Mouse (Mus musculus) heart, embryonic 10.5 days (tissue): ENCODE results near the gene Eya3. TPM values are rescaled to one million over a fixed set of nuclear protein-coding genes. Genes with fewer than 3 reads are reported as not detected.

Experiments
- DNase-seq: peaks from one replicate; pipeline ENCODE4 v3.0.0-alpha.2; 2017; ENCODE audit warnings: low spot score
- H3K27ac ChIP-seq: fragments of 300-500 bp; sonication (generic); 2 replicates; pipeline ENCODE4 v1.5.1; 2016; ENCODE audit warnings: mild to moderate bottlenecking
- H3K27me3 ChIP-seq: fragments of 300-500 bp; sonication (generic); 2 replicates; pipeline ENCODE4 v1.6.1; 2016; ENCODE audit warnings: mild to moderate bottlenecking; ENCODE audit not compliant: poor library complexity, insufficient read depth, severe bottlenecking
- H3K36me3 ChIP-seq: fragments of 300-500 bp; sonication (generic); 2 replicates; pipeline ENCODE4 v1.6.1; 2016; ENCODE audit warnings: mild to moderate bottlenecking, moderate library complexity
- H3K4me1 ChIP-seq: fragments of 300-500 bp; sonication (generic); 2 replicates; pipeline ENCODE4 v1.6.1; 2016; ENCODE audit warnings: mild to moderate bottlenecking
- H3K4me3 ChIP-seq: fragments of 300-500 bp; sonication (generic); 2 replicates; pipeline ENCODE4 v1.5.1; 2016; ENCODE audit warnings: mild to moderate bottlenecking, moderate library complexity
- H3K9me3 ChIP-seq: fragments of 300-500 bp; sonication (generic); 2 replicates; pipeline ENCODE4 v1.6.1; 2016; ENCODE audit warnings: mild to moderate bottlenecking, moderate library complexity
- WGBS: fragments of 180-500 bp; shearing (Covaris S2); methylation state at CpG from one replicate; pipeline ENCODE4 v1.1.7; 2016; 5-methylcytosine and 5-hydroxymethylcytosine counted together
- polyA plus RNA-seq: library from polyadenylated mRNA; unstranded; fragments of >200 nt; fragmentation: Nextera tagmentation; extraction: Ambion mirVana; gene quantifications from 2 replicates; pipeline ENCODE4 v1.2.1, GENCODE M21; 2016

Gene Eya3
- polyA plus RNA-seq, 1 experiment from 2014 or later: 33.0 TPM

GRCm38 (mm10) chr4:132617873-132618272 is 20.9 kb upstream of the Eya3 start:
- 87% methylated on average over 6 of the region's 6 CpGs for WGBS
- H3K4me1 ChIP-seq: no peaks in the 10 kb centered on the region
- no peaks in the 10 kb centered on the region for H3K36me3 ChIP-seq
- no peaks in the 10 kb centered on the region for H3K27me3 ChIP-seq
- H3K4me3 ChIP-seq: no peak overlapping the region
- H3K9me3 ChIP-seq: no peaks in the 10 kb centered on the region; the same call in 1 of the 2 replicates
- no peak for DNase-seq
- H3K27ac ChIP-seq: no peak overlapping the region

GRCm38 (mm10) chr4:132618850-132619375 is 19.9 kb upstream of the Eya3 start:
- no peaks in the 10 kb centered on the region for H3K4me1 ChIP-seq
- H3K9me3 ChIP-seq: no peaks in the 10 kb centered on the region; the same call in 1 of the 2 replicates
- H3K27ac ChIP-seq: no peak overlapping the region
- no peaks in the 10 kb centered on the region for H3K27me3 ChIP-seq
- DNase-seq: no peak
- no peak overlapping the region for H3K4me3 ChIP-seq
- H3K36me3 ChIP-seq: no peaks in the 10 kb centered on the region
- 69% methylated on average over 10 of the region's 10 CpGs for WGBS

- no peak overlapping the region for H3K4me3 ChIP-seq
- no peak for DNase-seq
- WGBS: 86% methylated on average over 4 of the region's 4 CpGs
- H3K4me1 ChIP-seq: no peaks in the 10 kb centered on the region
- no peaks in the 10 kb centered on the region; the same call in 1 of the 2 replicates for H3K9me3 ChIP-seq
- H3K27ac ChIP-seq: no peak overlapping the region
- H3K36me3 ChIP-seq: no peaks in the 10 kb centered on the region
- no peaks in the 10 kb centered on the region for H3K27me3 ChIP-seq
Observed at GRCm38 (mm10) chr4:132620134-132620533, 18.7 kb upstream of the Eya3 start.

GRCm38 (mm10) chr4:132621287-132622068 is 17.3 kb upstream of the Eya3 start:
- no peak overlapping the region for H3K27ac ChIP-seq
- DNase-seq: no peak

GRCm38 (mm10) chr4:132624034-132624657 is 14.6 kb upstream of the Eya3 start:
- 65% methylated on average over 5 of the region's 5 CpGs for WGBS
- Histone ChIP-seq H3K27me3 (no peaks in the 10 kb centered on the region), H3K4me1 (no peaks in the 10 kb centered on the region; the same call in 1 of the 2 replicates), H3K9me3 (no peaks in the 10 kb centered on the region), H3K36me3 (no peaks in the 10 kb centered on the region), H3K27ac (peak overlapping the region; percentile 60; the same call in 1 of the 2 replicates), H3K4me3 (no peak overlapping the region)
- peak; percentile 92 for DNase-seq

More at GRCm38 (mm10) chr4:132621287-132622068, 17.3 kb upstream of the Eya3 start:
- H3K36me3 ChIP-seq: no peaks in the 10 kb centered on the region
- no peaks in the 10 kb centered on the region for H3K9me3 ChIP-seq
- 70% methylated on average over 7 of the region's 7 CpGs for WGBS
- no peaks in the 10 kb centered on the region for H3K4me1 ChIP-seq
- no peak overlapping the region for H3K4me3 ChIP-seq
- no peaks in the 10 kb centered on the region for H3K27me3 ChIP-seq

GRCm38 (mm10) chr4:132628830-132629229 is 10.0 kb upstream of the Eya3 start:
- no peaks in the 10 kb centered on the region for H3K27me3 ChIP-seq
- no peaks in the 10 kb centered on the region for H3K9me3 ChIP-seq
- H3K4me1 ChIP-seq: no peaks in the 10 kb centered on the region; the same call in 1 of the 2 replicates
- 23% methylated on average over 2 of the region's 2 CpGs for WGBS
- no peak overlapping the region for H3K27ac ChIP-seq
- H3K36me3 ChIP-seq: 0 out of 2 replicates have a peak, but pooled peaks cover 2% of the 10 kb centered on the region
- no peak overlapping the region for H3K4me3 ChIP-seq
- no peak for DNase-seq

- no peak for DNase-seq
- Histone ChIP-seq H3K4me3 (no peak overlapping the region), H3K27me3 (no peaks in the 10 kb centered on the region), H3K4me1 (peaks cover 13% of the 10 kb centered on the region; the same call in 1 of the 2 replicates), H3K9me3 (no peaks in the 10 kb centered on the region), H3K27ac (no peak overlapping the region), H3K36me3 (0 out of 2 replicates have a peak, but pooled peaks cover 2% of the 10 kb centered on the region)
- 90% methylated on average over 2 of the region's 2 CpGs for WGBS
Observed at GRCm38 (mm10) chr4:132635971-132636370, 2.8 kb upstream of the Eya3 start.

- DNase-seq: no peak
Observed at GRCm38 (mm10) chr4:132636554-132636953, 2.2 kb upstream of the Eya3 start.

GRCm38 (mm10) chr4:132639191-132639713 is 465 bp downstream of the Eya3 start:
- Histone ChIP-seq H3K27ac (peak overlapping the region; percentile 93), H3K4me1 (peaks cover 13% of the 10 kb centered on the region; the same call in 1 of the 2 replicates), H3K36me3 (peaks cover 15% of the 10 kb centered on the region), H3K27me3 (no peaks in the 10 kb centered on the region), H3K4me3 (peak overlapping the region; percentile 100), H3K9me3 (no peaks in the 10 kb centered on the region)
- DNase-seq: peak; percentile 79
- WGBS: under 1% methylated on average over 35 of the region's 35 CpGs

More at GRCm38 (mm10) chr4:132636554-132636953, 2.2 kb upstream of the Eya3 start:
- WGBS: 53% methylated on average over 4 of the region's 4 CpGs
- Histone ChIP-seq H3K27me3 (no peaks in the 10 kb centered on the region), H3K9me3 (no peaks in the 10 kb centered on the region), H3K27ac (no peak overlapping the region), H3K4me3 (no peak overlapping the region), H3K36me3 (0 out of 2 replicates have a peak, but pooled peaks cover 2% of the 10 kb centered on the region), H3K4me1 (peaks cover 13% of the 10 kb centered on the region; the same call in 1 of the 2 replicates)

GRCm38 (mm10) chr4:132647439-132647838 is 8.7 kb downstream of the Eya3 start:
- Histone ChIP-seq H3K27me3 (no peaks in the 10 kb centered on the region), H3K9me3 (no peaks in the 10 kb centered on the region), H3K27ac (no peak overlapping the region), H3K4me3 (no peak overlapping the region), H3K4me1 (peaks cover 25% of the 10 kb centered on the region), H3K36me3 (peaks cover 7% of the 10 kb centered on the region)
- DNase-seq: no peak
- 82% methylated on average over 7 of the region's 7 CpGs for WGBS

GRCm38 (mm10) chr4:132649271-132649999 is 10.6 kb downstream of the Eya3 start:
- Histone ChIP-seq H3K9me3 (no peaks in the 10 kb centered on the region), H3K36me3 (no peaks in the 10 kb centered on the region), H3K27me3 (no peaks in the 10 kb centered on the region), H3K27ac (no peak overlapping the region), H3K4me3 (no peak overlapping the region), H3K4me1 (peaks cover 29% of the 10 kb centered on the region)
- DNase-seq: no peak
- WGBS: 58% methylated on average over 6 of the region's 6 CpGs

GRCm38 (mm10) chr4:132652842-132653241 is 14.1 kb downstream of the Eya3 start:
- H3K27ac ChIP-seq: no peak overlapping the region
- H3K4me3 ChIP-seq: no peak overlapping the region
- H3K36me3 ChIP-seq: peaks cover 3% of the 10 kb centered on the region; the same call in 1 of the 2 replicates
- WGBS: 52% methylated on average over 4 of the region's 4 CpGs
- H3K9me3 ChIP-seq: no peaks in the 10 kb centered on the region
- H3K4me1 ChIP-seq: peaks cover 29% of the 10 kb centered on the region
- DNase-seq: no peak
- H3K27me3 ChIP-seq: no peaks in the 10 kb centered on the region
